Mouse (Mus musculus) R1 (cell line): ENCODE data around the gene BC029722.
A peak's percentile ranks its signal among the peaks of the same experiment; 100 is the strongest.

Source experiments
- DNase-seq: peaks from one replicate; pipeline ENCODE4 v3.0.0-alpha.2; 2018; ENCODE audit warnings: low read depth, low spot score

BC029722 gene

GRCm38 (mm10) chr2:155818596-155819391 is 432 bp downstream of the BC029722 start:
- DNase-seq: peak; percentile 92

DNA sequence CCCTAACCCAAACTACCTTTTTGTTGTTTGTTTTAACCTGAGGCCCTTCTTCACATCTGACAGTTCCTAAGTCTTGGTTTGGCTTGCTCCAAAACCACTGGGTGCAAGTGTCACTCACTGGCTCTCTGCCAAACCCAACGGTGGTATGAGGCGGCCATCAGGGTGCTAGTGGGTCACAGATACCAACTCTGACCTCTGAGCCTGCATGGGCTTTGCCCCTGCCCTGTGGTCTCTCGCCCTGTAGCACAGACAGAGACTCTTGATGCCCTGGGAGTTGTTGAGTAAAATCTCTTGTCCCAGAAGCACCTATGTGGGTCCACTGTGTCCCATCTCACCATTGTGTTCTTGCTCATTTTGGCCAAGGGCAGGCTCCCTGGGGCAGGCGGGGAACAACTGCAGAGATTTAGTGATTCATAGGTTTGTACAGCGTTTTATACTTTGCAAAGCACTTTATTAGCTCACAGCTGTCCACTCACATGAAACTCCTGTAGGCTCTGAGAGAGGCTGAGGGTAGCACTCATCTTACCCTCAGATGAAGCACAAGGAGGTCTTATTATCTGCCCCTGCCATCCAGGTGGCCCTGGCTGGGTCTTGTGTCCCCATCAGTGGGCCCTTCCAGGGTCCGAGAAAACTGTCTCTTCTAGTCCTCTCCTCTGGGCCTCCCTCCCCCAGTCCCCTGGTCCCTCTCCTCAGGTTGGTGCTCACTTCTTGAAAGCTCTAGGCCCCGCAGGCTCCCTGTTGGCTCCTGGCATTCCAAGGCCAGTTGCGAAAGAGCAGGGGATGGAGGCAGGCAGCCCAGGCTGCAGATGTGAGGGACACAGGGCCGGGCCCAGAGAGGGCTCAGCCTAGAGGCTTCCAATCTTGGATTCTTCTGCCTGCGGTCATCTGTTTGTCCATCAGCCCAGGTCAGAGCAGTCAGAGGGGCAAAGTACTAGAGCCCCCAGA is 1.7 kb downstream of the BC029722 start:
- DNase-seq: no peak

DNA sequence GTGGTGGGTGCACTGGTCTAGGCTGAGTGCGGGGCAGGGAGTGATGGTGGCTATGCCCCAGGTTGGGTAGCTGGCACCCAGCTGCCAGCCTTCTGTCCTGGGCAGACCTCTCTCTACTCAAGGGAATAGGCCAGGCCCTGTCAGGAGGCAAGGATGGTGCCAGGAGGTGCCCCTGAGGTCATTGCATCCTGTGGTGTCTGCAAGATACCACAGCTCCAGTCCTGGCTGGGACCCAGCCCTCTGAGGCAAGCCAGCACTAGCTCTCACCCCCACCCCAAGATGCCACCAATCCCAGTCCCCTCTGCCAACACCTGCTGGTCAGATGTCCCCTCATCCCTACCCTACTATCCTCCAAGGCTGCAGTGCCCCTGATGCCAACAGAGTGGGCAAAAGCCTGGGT is 3.0 kb downstream of the BC029722 start:
- no peak for DNase-seq

DNA sequence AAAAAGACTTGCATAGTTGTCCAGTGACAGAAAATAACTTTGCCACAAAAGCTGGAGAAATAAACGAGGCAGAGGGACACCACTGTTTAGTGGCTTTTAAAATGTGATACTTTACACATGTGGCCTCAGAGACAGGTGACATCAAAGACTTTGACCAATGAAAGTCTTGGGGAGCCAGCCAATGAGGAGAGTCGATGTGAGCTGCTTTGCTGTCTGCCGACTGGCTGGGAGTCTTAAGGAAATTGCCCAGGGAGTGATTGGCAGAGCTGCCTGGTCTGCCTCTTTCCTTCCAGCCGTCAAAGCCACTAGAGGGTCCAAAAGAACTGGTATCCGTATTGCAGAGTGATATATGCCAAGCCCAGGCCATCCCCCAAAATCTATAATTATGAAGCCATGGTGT is 4.4 kb downstream of the BC029722 start:
- DNase-seq: no peak

DNA sequence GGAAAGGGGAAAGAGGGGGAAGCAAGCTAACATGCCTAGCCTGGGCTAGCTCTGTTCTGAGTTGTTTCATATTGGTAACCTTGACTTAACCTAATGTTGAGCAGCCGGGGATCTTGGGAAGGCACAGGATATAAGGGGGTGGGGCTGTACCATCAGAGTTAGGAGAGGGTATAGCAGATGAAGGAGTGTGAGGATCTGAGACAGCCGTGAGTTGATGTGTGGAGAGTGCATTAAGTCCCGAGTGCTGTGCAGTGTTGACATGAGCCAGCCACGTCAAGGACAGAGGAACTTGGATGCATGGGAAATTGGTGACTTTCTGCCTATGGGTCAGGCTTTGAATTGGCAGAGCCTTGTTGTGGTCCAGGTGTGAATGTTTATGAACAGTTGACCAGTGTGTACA is 6.6 kb downstream of the BC029722 start:
- no peak for DNase-seq

DNA sequence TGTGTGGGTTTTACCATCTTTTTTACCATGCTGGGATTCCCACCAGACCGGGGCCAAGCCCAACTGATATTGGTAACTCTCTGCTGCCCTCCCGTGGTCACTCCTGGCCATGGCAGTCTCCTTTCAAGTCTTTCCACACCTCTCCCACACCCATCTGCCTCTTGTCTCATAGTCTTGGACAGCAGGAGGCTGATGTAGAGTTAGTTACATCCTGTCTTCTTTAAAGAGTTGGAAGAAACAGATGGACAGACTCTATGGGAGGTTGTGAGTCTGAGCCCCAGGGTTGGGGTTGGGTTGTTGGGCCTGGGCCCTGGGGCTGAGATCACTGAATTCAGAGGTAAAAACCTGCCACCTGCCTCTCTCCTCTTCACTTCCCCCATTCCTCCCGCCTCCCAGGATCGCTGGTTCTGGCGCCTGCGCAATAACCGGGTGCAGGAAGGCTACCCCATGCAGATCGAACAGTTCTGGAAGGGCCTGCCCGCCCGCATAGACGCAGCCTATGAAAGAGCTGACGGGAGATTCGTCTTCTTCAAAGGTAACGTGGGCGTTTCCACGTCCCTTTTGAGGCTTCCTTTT is 7.3 kb downstream of the BC029722 start:
- peak; percentile 94 for DNase-seq

GRCm38 (mm10) chr2:155809620-155810019 is 9.6 kb downstream of the BC029722 start:
- DNase-seq: no peak

DNA sequence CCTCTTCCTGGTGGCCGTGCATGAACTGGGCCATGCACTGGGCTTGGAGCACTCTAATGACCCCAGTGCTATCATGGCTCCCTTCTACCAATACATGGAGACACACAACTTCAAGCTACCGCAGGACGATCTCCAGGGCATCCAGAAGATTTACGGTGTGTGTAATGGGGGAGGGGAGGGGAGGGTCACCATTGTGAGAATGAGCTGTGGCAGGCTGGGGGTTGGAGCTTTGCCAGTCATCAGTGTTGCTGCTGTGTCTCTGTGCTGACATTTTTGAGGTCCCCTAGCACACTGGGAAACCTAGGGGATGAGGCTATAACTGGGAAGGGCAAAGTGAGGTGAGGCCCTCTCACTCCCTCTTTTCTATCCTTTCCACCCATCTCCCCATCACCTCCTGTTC is 11.8 kb downstream of the BC029722 start:
- DNase-seq: no peak

- DNase-seq: no peak
Observed at GRCm38 (mm10) chr2:155806548-155806947, 12.7 kb downstream of the BC029722 start.

DNA sequence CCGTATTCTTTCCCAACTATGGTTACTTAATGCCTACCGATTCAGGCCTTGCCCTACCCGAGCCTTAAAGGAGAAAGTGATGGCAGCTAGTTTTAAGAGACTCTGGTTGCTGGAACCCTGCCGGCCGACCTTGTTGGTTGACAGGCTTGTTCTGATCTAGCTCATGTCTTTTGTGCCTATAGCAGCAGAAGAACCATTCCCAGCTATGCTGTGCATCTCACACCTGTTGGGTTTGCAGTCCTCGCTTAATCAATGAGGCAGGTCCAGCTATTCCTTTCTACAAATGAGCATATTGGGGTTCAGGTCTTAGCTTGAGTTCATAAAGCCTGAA is 13.3 kb downstream of the BC029722 start:
- no peak for DNase-seq

DNA sequence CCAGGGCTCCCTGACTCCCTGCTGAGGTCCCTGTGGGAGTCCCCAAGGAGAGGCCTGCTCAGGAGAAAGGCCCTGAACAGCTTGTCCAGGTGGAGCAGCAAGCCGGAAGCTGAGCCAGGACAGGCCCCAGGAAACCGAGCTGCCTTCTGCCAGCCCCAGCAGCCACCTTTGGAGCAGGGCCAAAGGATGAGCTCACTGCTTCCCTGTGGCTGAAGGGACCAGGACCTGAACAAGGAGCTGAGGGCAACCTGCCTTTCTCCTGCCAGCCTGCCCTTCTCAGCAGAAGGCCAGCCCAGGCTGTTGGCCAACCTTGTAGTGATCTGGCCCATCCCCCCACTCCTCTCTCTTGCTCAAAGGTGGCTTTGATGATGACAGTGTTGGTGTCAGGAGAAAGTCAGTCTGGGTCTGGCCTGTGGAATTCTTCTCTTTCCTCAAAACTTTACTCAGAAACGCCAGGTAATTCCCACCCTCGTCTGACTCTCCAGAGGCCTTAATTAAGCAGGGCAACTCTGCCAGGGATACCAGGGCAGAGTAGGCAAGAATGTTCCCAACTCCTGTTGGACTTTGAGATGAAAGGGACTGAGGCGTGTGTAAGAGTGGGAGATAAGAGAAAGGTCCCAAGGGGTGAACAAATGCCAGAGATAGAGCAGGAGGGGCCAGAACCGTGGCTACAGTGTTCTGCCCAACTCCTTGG is 13.8 kb downstream of the BC029722 start:
- DNase-seq: no peak

- DNase-seq: no peak
Observed at GRCm38 (mm10) chr2:155804053-155804452, 15.2 kb downstream of the BC029722 start.

DNA sequence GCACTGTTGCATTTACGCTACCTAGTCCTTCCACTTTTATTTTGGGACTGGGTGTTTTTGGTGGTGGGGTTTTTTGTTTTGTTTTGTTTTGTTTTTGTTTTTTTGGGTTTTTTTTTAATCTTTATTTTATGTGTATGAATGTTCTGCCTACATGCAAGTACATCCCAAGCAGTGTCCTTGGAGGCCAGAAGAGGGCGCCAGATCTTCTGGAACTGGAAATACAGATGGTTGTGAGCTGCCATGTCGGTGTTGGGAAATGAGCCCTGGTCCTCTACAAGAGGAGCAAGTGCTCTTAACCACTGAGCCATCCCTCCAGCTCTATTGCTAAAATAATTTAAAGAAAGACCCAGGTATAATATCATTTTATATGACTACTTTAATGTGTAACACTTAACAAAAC is 16.5 kb downstream of the BC029722 start:
- peak; percentile 80 for DNase-seq

- DNase-seq: no peak
Observed at GRCm38 (mm10) chr2:155798613-155799012, 20.6 kb downstream of the BC029722 start.

DNA sequence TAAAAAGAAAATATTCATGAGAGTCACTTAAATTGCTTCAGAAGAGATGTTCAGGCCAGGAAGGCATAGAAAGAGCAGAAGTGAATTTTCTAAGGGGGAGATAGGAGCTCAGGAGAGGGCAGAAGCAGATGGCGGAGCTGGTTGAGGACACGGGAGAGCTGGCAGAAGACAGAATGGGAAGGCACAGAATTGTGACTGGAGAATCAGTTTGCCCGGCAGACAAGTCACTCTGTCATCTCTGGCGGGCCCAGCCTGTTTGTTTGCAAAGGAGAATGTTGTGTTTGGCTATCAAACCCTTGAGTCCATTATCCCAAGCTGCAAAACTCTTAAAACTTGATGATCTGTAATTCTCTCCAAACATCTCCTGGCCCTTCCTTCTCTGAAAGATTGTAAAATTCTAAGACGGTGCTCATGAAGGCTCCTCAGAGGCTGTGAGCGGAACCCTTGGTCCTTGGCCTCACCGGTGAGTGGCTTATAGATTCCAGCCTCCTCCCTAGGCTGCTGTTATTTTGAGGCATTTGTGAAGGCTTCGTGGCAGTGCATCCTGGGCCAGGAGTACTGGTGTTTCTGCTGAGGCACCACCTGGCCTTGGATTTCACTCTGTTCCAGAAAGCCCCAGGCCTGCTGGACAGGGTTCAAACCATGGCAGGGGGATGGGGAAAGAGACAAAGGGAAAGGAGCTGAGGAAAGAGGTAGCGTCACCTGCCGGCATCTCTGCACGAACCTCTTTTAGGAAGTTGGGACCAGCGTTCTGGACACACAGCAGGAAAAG is 24.4 kb downstream of the BC029722 start:
- no peak for DNase-seq

- no peak for DNase-seq
Observed at GRCm38 (mm10) chr2:155792899-155793298, 26.3 kb downstream of the BC029722 start.

DNA sequence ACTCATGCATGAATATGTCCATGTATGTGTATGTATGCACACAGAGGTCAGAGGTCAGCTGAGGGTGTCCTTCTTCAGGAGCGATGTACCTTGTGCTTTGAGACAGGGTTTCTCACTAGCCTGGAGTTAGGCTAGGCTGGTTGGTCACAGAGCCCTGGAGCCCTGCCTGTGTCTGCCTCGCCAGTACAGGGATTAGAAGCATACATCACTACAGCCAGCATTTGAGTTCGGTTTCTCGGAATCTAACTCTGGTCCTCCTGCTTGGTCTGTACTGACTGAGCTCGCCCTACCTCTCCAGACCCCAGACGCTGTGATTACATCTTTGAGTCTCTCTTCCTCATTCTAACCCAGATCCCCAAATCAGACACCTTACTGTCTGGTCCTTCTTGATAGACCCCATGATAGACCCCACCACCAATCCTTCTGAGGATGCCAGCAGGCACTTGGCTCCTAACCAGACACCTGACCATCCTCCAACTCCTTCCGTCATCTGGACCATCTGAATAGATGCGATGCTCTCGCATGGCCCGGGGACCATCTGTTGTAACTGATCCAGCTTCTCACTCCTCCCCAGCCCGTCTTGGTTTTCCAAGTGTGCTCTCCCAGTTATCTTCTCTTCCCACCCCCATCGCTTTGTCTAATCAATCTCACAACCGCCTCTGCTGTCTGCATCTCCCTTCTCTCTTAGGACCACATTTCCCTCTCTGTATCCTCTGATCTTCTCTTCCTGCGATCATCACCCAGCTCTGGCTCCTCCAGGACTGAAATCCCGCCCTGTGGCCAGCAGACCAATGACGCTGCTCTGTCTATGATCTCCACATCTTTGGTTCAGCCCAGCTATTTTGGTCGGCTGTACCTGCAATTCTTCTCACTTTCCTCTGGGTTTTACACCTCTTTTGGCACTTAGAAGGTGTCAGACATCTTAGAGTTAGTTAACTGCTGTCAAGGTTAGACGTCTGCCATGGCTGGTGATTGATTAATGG is 31.0 kb downstream of the BC029722 start:
- no peak for DNase-seq

GRCm38 (mm10) chr2:155786905-155787304 is 32.3 kb downstream of the BC029722 start:
- no peak for DNase-seq

- no peak for DNase-seq
Observed at GRCm38 (mm10) chr2:155784534-155784933, 34.7 kb downstream of the BC029722 start.

- DNase-seq: no peak
Observed at GRCm38 (mm10) chr2:155779506-155779905, 39.7 kb downstream of the BC029722 start.
